Mouse (Mus musculus) testis, adult 2 months (tissue): ENCODE data around the gene Umod. TPM values are rescaled to one million over a fixed set of nuclear protein-coding genes. Genes with fewer than 3 reads are reported as not detected.

Source experiments
- H3K27ac ChIP-seq: fragments of 200-500 bp; 2 replicates; pipeline ENCODE4 v1.5.1; 2012; ENCODE audit warnings: low read depth, low read length; ENCODE audit not compliant: control insufficient read depth, insufficient read depth
- H3K27me3 ChIP-seq: fragments of 200-500 bp; 2 replicates; pipeline ENCODE4 v1.6.1; 2012; ENCODE audit warnings: mild to moderate bottlenecking, low read length, moderate library complexity; ENCODE audit not compliant: control insufficient read depth, insufficient read depth
- H3K36me3 ChIP-seq: fragments of 200-500 bp; 2 replicates; pipeline ENCODE4 v1.6.1; 2012; ENCODE audit warnings: mild to moderate bottlenecking, low read length; ENCODE audit not compliant: control insufficient read depth, insufficient read depth
- H3K4me1 ChIP-seq: fragments of 200-500 bp; 2 replicates; pipeline ENCODE4 v1.6.1; 2012; ENCODE audit warnings: low read length; ENCODE audit not compliant: control insufficient read depth, insufficient read depth
- H3K4me3 ChIP-seq: fragments of 200-500 bp; 2 replicates; pipeline ENCODE4 v1.5.1; 2012; ENCODE audit warnings: low read depth, mild to moderate bottlenecking, low read length, moderate library complexity, mixed read lengths; ENCODE audit not compliant: control insufficient read depth
- CTCF ChIP-seq: fragments of 200-500 bp; IDR thresholded peaks from 2 replicates; pipeline ENCODE4 v1.5.1; 2012; ENCODE audit warnings: low read depth, mild to moderate bottlenecking, inconsistent platforms, low read length, moderate library complexity; ENCODE audit not compliant: control insufficient read depth, insufficient read depth, insufficient replicate concordance
- POLR2A ChIP-seq: fragments of 200-500 bp; IDR thresholded peaks from 2 replicates; pipeline ENCODE4 v1.6.1; 2012; ENCODE audit warnings: low read depth, mild to moderate bottlenecking, inconsistent platforms, low read length, moderate library complexity; ENCODE audit not compliant: control insufficient read depth
- polyA plus RNA-seq: library from polyadenylated mRNA; depleted of rRNA; stranded (reverse); fragments of >200 nt; gene quantifications from 2 replicates; pipeline ENCODE4 v1.2.3, GENCODE M21; 2012

Gene Umod
- polyA plus RNA-seq, 1 experiment, result 0.07 TPM

GRCm38 (mm10) chr7:119511143-119511542, 32.1 kb upstream of the Umod start:
- TF ChIP-seq CTCF (no peak), POLR2A (no peak)
- Histone ChIP-seq H3K27ac (no peak overlapping the region), H3K4me3 (no peak overlapping the region), H3K4me1 (no peaks in the 10 kb centered on the region; the same call in 1 of the 2 replicates), H3K27me3 (no peaks in the 10 kb centered on the region), H3K36me3 (no peaks in the 10 kb centered on the region)

GRCm38 (mm10) chr7:119490041-119490780, 11.1 kb upstream of the Umod start:
- Histone ChIP-seq H3K27me3 (no peaks in the 10 kb centered on the region), H3K4me1 (no peaks in the 10 kb centered on the region), H3K36me3 (no peaks in the 10 kb centered on the region), H3K27ac (no peak overlapping the region), H3K4me3 (no peak overlapping the region)
- TF ChIP-seq POLR2A (no peak), CTCF (no peak)

- no peak overlapping the region for H3K4me3 ChIP-seq
- H3K4me1 ChIP-seq, result no peaks in the 10 kb centered on the region
- no peaks in the 10 kb centered on the region for H3K27me3 ChIP-seq
- no peaks in the 10 kb centered on the region for H3K36me3 ChIP-seq
- H3K27ac ChIP-seq, result no peak overlapping the region
- TF ChIP-seq CTCF (no peak), POLR2A (no peak)
Measured at GRCm38 (mm10) chr7:119486683-119487082, 7.6 kb upstream of the Umod start.

- TF ChIP-seq POLR2A (no peak), CTCF (no peak)
- H3K27ac ChIP-seq, result no peak overlapping the region
- no peaks in the 10 kb centered on the region for H3K36me3 ChIP-seq
- H3K27me3 ChIP-seq, result no peaks in the 10 kb centered on the region
- H3K4me1 ChIP-seq, result no peaks in the 10 kb centered on the region
- H3K4me3 ChIP-seq, result no peak overlapping the region
Measured at GRCm38 (mm10) chr7:119484154-119484553, 5.1 kb upstream of the Umod start.

GRCm38 (mm10) chr7:119476500-119477389, 2.3 kb downstream of the Umod start:
- Histone ChIP-seq H3K4me3 (no peak overlapping the region), H3K27ac (no peak overlapping the region), H3K27me3 (no peaks in the 10 kb centered on the region), H3K36me3 (no peaks in the 10 kb centered on the region), H3K4me1 (no peaks in the 10 kb centered on the region; the same call in 1 of the 2 replicates)
- TF ChIP-seq POLR2A, result no peak
- TF ChIP-seq CTCF, result peak; percentile 24; the same call in 1 of the 2 replicates

- TF ChIP-seq CTCF, result no peak
- no peak for TF ChIP-seq POLR2A
- no peaks in the 10 kb centered on the region for H3K4me1 ChIP-seq
- no peak within 1 kb of the TSS for H3K27ac ChIP-seq
- H3K4me3 ChIP-seq, result no peak within 1 kb of the TSS
- H3K27me3 ChIP-seq, result no peaks in the 10 kb centered on the region
- no peaks in the 10 kb centered on the region for H3K36me3 ChIP-seq
Measured at GRCm38 (mm10) chr7:119459185-119459584, 19.9 kb downstream of the Umod start, which contains the start of gene Gp2. Gene Gp2, minus strand, starts transcription at chr7:119459285.

- Histone ChIP-seq H3K27me3 (no peaks in the 10 kb centered on the region), H3K4me1 (no peaks in the 10 kb centered on the region), H3K36me3 (no peaks in the 10 kb centered on the region), H3K27ac (no peak overlapping the region), H3K4me3 (no peak overlapping the region)
- no peak for TF ChIP-seq POLR2A
- no peak for TF ChIP-seq CTCF
Measured at GRCm38 (mm10) chr7:119454192-119454591, 24.9 kb downstream of the Umod start.
